Mouse (Mus musculus): ENCODE data around the gene Ehbp1l1.

Ehbp1l1 gene

GRCm38 (mm10) chr19:5734325-5734724 is 8.2 kb upstream of the Ehbp1l1 start:
- in situ Hi-C loops (cut with MboI, MseI): no loop called here

- in situ Hi-C loops (cut with MboI, MseI): no loop called here
These were observed 5.3 kb upstream of the Ehbp1l1 start for GRCm38 (mm10) chr19:5731264-5731978.

GRCm38 (mm10) chr19:5730314-5731186 is 4.4 kb upstream of the Ehbp1l1 start:
- in situ Hi-C loops (cut with MboI, MseI): no loop called here

DNA sequence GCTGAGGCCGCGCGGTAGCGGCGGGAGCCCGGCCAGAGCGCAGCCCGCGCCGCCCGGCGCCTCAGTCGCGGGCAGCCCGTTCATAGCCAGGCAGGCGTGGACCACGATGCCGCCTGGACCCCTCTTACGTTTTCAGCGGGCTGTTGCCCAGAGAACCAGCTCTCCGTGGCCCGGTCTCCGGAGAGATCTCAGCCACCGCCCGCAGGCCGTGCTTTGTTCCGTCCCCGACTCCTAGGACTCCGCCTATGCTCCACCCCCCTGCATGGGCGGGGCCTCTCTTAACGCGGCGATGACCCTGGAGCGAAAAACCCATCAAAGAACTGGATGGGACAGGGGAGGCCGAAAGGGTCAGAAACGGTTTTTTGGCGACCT is 3.3 kb upstream of the Ehbp1l1 start, which contains the start of gene Fam89b:
Fam89b (minus strand) TSS at position 210 of the 372 bp plus-strand sequence.
- in situ Hi-C loops (cut with MboI, MseI): no loop called here

GRCm38 (mm10) chr19:5728631-5729443 is 2.7 kb upstream of the Ehbp1l1 start:
- in situ Hi-C loops (cut with MboI, MseI): no loop called here

DNA sequence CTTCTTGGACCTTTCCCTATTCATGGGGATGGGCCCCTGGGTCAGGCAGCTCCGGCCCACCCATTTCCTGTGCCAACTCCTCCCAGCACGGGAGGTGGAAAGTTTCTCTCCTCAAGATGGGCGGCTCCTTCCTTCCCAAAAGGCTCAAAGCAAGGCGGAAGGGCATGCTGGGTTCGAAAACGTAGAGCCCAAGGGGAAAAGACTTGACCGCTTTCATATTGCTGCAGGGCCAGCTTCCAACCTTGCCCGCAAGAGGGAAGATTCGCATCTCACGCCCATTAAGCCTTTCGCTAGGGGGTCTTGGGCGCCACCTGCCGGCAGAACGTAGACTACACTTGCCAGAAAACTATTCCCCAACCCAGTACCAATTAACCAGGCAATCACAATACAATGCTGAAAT is 1.6 kb upstream of the Ehbp1l1 start:
- in situ Hi-C loops (cut with MboI, MseI): no loop called here

GRCm38 (mm10) chr19:5726961-5727578 is 953 bp upstream of the Ehbp1l1 start:
- in situ Hi-C loops (cut with MboI, MseI): no loop called here

DNA sequence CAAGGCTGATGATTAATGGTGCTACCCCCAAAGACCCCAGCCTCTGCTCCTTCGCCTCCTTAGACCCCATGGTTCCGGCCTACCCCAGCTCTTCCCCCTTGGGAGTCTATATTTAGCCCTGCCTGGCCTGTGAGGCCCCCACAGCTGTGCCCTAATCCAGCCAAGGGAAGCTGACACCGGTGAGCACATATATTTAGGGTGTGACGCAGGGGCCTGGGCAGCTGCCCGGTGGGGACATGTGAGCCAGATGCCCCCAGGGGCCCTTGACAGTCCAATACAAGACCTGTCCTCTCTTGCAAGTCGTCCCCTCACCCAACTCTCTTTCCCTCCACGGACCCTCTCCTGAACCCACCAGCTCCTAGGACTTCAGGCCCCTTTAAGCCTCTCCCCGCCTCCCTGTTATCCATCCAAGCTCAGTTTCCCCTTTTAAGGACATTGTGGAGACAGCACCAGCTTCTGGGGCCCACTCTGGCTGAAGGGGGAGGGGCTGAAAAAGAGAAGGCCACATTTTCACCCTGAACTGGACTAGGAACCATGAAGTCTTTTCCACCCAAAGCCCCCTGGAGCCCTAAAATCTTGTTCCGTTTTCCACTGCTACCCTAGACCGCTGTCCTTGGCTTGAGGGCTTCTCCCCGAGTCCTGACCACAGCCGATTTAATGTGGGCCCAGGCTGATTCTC is 949 bp downstream of the Ehbp1l1 start:
- in situ Hi-C loops (cut with MboI, MseI): no loop called here

DNA sequence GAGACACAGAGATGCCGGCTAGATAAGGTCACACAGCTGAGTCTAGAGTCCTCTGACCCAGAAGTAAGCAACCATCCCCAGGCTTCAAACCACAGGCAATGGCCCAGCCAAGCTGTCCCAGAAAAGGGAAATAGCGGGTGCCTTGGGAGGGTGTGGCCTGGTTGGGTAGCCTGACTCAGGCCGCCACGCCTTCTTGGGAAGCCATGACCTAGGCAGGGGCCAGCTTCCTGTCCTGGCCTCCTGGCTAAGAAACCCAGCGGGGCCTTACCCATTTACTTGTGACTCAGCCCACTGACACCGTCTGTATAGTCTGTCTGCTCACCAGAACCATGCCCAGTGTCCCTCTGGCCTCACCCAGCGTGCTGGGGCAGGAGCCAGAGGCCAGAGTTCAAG is 1.6 kb downstream of the Ehbp1l1 start:
- in situ Hi-C loops (cut with MboI, MseI): no loop called here

DNA sequence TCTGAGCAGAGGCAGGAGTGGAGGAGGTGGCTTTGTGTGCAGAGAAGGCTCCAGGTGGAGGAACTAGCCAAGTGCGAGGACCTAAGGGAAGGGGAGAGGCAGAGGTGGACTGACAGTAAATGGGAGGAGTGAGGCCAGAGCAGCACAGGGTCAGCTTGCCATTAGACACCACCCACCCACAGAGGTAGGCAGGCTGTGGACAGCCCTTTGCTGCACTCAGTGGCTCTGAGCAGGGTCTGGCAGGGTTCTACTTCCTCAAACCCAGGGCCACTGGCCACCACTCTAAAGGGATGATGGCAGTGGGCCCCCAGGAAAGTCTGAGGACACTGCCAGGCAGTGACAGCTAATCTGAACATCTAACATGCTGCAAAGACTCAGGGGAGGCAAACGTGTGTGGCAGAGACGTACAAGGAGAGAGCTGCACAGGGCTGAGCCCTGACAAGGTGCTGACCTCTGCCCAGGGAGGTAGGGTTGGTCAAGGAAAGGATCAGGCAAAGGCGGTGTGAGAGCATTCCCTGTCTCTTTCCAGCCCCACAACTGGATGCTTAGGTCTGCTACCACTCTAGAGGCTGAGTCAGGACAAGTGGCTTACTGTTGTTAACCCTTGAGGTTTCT is 2.1 kb downstream of the Ehbp1l1 start:
- in situ Hi-C loops (cut with MboI, MseI): no loop called here

DNA sequence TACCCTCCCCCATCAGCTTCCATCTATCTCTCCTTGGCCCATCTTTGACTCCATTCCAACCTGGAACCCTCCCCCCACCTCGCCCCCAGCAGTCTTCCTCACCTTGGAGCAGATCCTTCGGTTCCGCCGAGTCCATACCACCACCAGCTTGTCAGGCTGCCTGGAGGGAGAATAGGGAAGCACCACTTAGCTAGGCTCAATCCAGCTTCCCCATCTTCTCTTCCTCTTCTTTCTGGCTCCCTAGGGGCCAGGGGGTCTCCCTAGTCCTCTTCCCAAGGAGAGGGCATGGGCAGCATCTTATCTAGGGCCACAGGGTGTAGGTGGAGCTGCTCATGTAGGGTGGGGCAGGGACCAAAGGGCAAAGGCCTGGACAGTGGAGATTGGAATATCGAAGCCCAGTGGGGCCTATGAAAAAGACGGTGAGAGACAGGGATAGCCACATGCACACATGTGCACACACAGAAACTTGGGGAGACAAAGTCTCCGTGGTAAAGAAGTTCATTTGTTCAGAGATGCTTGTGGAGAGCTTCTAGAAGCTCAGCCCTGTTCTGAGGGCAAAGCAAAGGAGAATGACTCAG is 3.2 kb downstream of the Ehbp1l1 start:
- in situ Hi-C loops (cut with MboI, MseI): no loop called here

DNA sequence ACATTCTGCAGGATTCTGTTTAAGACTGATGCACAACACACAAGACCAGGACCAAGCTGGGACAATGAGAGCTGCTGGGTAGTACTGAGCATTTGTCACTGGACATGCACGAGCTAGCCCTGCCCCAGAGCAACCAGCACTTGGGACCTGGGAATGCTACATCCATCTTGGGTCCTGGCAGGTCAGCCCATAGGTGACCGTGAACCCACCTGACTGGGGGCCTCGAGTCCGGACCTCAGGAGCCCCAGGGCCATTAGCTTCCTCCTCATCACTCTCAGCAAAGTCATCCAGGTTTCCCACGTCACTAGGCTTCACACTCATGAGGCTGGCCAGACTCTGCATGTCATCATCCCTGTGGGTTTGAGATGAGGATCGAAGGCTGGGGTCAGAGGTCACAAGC is 4.9 kb downstream of the Ehbp1l1 start:
- in situ Hi-C loops (cut with MboI, MseI): no loop called here

- in situ Hi-C loops (cut with MboI, MseI): no loop called here
These were observed 9.2 kb downstream of the Ehbp1l1 start for GRCm38 (mm10) chr19:5716955-5717354.

DNA sequence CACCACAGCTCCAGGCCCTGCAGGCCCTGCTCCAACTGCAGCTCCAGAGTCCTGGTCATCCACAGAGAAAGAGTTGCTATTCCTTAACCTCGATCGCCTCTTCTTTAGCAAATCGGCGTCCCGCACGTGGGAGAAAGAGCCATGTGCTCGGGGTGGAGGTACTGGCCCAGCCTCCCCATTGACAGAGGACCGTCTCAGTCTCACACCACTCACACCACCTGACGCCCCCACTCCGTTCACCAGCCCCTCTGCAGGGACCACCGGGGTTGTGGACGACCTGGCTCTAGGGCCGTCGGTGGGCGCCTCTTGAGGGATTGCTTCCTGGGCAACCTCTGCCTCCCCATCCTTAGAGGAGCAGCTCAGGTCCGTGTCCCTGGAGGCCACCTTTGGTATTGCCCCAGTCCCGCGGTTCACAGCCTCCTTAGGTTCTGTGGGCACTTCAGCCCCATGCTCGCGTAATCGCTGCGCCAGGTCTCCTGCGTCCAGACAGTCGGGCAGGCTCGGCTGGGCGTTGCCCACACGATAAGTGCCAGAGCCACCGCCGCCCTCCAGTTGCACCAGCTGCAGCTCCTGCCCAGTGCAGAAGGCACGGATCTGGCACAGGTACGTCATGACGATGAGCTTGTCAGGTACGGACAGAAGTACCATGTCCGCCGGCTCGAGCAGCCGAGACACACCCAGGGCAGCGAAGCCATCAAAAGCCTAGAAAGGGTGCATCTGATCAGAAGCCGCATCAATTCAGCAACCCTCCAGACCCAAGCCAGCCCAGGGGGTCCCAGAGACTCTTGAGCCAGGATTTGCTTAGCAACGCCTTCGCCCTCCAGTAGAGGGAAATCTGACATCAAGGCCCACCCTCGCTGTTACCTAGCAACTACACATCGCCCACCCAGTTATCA is 10.1 kb downstream of the Ehbp1l1 start:
- in situ Hi-C loops (cut with MboI, MseI): no loop called here

DNA sequence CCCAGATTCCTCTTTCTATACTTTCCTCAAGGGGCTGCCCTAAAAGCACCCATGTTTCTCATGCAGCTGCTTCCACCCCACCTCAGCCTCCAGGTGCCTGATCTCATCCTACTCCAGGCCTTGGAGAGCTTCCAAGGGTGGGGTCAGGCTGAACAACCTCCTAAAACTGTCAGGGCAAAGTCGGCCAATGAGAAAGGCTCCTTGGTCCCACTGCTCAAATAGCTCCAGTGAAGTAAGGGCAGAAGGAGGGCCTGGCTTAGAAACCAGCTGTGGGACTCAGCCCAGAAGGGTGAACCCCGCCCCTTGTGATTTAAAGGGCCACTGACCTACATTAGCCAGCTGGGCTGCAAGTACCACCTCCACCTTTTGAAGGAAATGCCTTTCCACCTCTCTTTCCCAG is 12.4 kb downstream of the Ehbp1l1 start:
- in situ Hi-C loops (cut with MboI, MseI): no loop called here

GRCm38 (mm10) chr19:5713255-5713654 is 12.9 kb downstream of the Ehbp1l1 start:
- in situ Hi-C loops (cut with MboI, MseI): no loop called here

- in situ Hi-C loops (cut with MboI, MseI): no loop called here
These were observed 14.1 kb downstream of the Ehbp1l1 start for GRCm38 (mm10) chr19:5711907-5712460.

- in situ Hi-C loops (cut with MboI, MseI): no loop called here
These were observed 14.9 kb downstream of the Ehbp1l1 start for GRCm38 (mm10) chr19:5711218-5711617.

DNA sequence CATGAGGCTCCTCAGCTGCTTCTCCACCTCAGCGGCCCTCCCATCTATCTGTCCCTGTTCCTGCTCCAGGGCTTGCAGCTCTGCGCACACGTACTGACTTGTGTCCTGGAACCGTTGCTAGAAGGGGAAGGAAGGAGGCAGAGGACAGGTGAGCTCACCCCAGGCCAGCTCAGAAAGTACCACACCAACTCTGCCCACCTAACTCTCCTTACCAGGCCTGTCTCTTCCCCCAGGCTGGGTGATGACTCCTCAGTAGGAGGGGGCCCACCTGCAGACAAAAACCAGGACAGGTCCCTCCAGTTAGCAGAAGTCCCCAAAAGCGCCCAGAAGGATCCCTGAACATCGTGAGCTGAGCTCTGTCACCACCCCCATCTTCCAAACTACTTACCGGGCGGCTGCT is 15.5 kb downstream of the Ehbp1l1 start:
- in situ Hi-C loops (cut with MboI, MseI): no loop called here

Measured in regulatory T cell (primary cell).